Comparison of ENCODE assay signal across 9 mouse cellular contexts in genomic region chr3:69859858-69860588, GRCm38 (mm10). TPM values are rescaled to one million over a fixed set of nuclear protein-coding genes. Genes with fewer than 3 reads are reported as not detected.
DNase-seq lines count a peak whose midpoint lies in the region; ATAC-seq and TF ChIP-seq lines count a peak whose summit lies in the region.
"Had no signal": no experiment of that assay in that cellular context is flagged by ENCODE, and none has a peak within 500 bp of the region (broad histone marks: within the 10 kb centered on the region; RNA-seq: fewer than 3 reads in every experiment).

TSS of gene Sptssb (minus strand) at chr3:69859940.

- H3K27ac ChIP-seq in ES-E14 (ENCODE audit: insufficient read depth, low read depth, low read length, poor library complexity, severe bottlenecking): no peak within 1 kb of the TSS
- H3K27ac ChIP-seq in forebrain, embryonic 15.5 days (replicated peaks): no peak within 1 kb of the TSS
- no peak within 1 kb of the TSS for H3K27ac ChIP-seq in kidney, postnatal 0 days
- H3K27ac ChIP-seq in liver, embryonic 15.5 days (replicated peaks): no peak within 1 kb of the TSS
- peak within 1 kb of the TSS; percentile 49 for H3K27ac ChIP-seq in neural tube, embryonic 15.5 days (replicated peaks)

- H3K4me1 ChIP-seq in ES-E14 (ENCODE audit: control insufficient read depth in 2 of 2, insufficient read depth in 2 of 2, low read length in 2 of 2, poor library complexity in 1 of 2): 0 out of 4 replicates have a peak, but pooled peaks cover 0 to 3% of the 10 kb centered on the region in 2 experiments
- H3K4me1 ChIP-seq in forebrain, embryonic 15.5 days: peaks cover 12% of the 10 kb centered on the region
- H3K4me1 ChIP-seq in kidney, postnatal 0 days (replicated peaks; ENCODE audit: insufficient read depth, low read length): no peaks in the 10 kb centered on the region
- H3K4me1 ChIP-seq in liver, embryonic 15.5 days (replicated peaks): no peaks in the 10 kb centered on the region
- peaks cover 17% of the 10 kb centered on the region for H3K4me1 ChIP-seq in neural tube, embryonic 15.5 days

- DNase-seq in ES-E14 (ENCODE audit: low read depth, low spot score): peak; percentile 19
- peak; percentile 72 for DNase-seq in cerebellum, adult 11 months
- peak; percentile 77 for DNase-seq in kidney, postnatal 0 days (ENCODE audit: low spot score)
- no peak for DNase-seq in thymus, postnatal 36 days
- DNase-seq in ovary, postnatal 10 days (ENCODE audit: low spot score): no peak

- H3K4me3 ChIP-seq in ES-E14 (ENCODE audit: insufficient read depth in 1 of 2, low read depth in 1 of 2, low read length in 2 of 2, poor library complexity in 1 of 2, severe bottlenecking in 1 of 2): peak within 1 kb of the TSS; percentile 35 to 68
- H3K4me3 ChIP-seq in forebrain, embryonic 15.5 days: peak within 1 kb of the TSS; percentile 46
- peak within 1 kb of the TSS; percentile 37 for H3K4me3 ChIP-seq in kidney, postnatal 0 days (replicated peaks; ENCODE audit: low read depth, low read length)
- H3K4me3 ChIP-seq in liver, embryonic 15.5 days (replicated peaks): peak within 1 kb of the TSS; percentile 35
- peak within 1 kb of the TSS; percentile 51 for H3K4me3 ChIP-seq in neural tube, embryonic 15.5 days (replicated peaks)

- H3K4me2 ChIP-seq in forebrain, embryonic 15.5 days (replicated peaks): peak within 1 kb of the TSS; percentile 97
- H3K4me2 ChIP-seq in kidney, postnatal 0 days (ENCODE audit: low read length): peak within 1 kb of the TSS; percentile 69
- H3K4me2 ChIP-seq in liver, embryonic 15.5 days: peak within 1 kb of the TSS; percentile 62
- H3K4me2 ChIP-seq in neural tube, embryonic 15.5 days: peak within 1 kb of the TSS; percentile 92

- H3K27me3 ChIP-seq in forebrain, embryonic 15.5 days: no peaks in the 10 kb centered on the region; the same call in 1 of the 2 replicates
- H3K27me3 ChIP-seq in kidney, postnatal 0 days (ENCODE audit: insufficient read depth, low read length): no peaks in the 10 kb centered on the region
- peaks cover 21% of the 10 kb centered on the region for H3K27me3 ChIP-seq in liver, embryonic 15.5 days
- peaks cover 6% of the 10 kb centered on the region; the same call in 1 of the 2 replicates for H3K27me3 ChIP-seq in neural tube, embryonic 15.5 days (replicated peaks)

- WGBS in forebrain, embryonic 15.5 days: 1% methylated on average over 24 of the region's 24 CpGs
- WGBS in kidney, postnatal 0 days: 1% methylated on average over 24 of the region's 24 CpGs
- under 1% methylated on average over 24 of the region's 24 CpGs for WGBS in liver, embryonic 15.5 days (ENCODE audit: insufficient replicate concordance)
- 2% methylated on average over 24 of the region's 24 CpGs for WGBS in neural tube, embryonic 15.5 days

- in situ Hi-C loops in ES-E14 (cut with MboI; ENCODE audit: low sequenced_read_pairs in 2 of 2, unreplicated experiment in 2 of 2): no loop called here

- peak; percentile 64 for ATAC-seq in forebrain, embryonic 15.5 days (replicated peaks)
- peak; percentile 63 for ATAC-seq in kidney, postnatal 0 days (replicated peaks; ENCODE audit: low FRiP score, low read depth)
- peak; percentile 70 for ATAC-seq in liver, embryonic 15.5 days (ENCODE audit: insufficient read depth)
- ATAC-seq in neural tube, embryonic 15.5 days (ENCODE audit: low FRiP score): peak; percentile 76

- 0 out of 2 replicates have a peak, but pooled peaks have one; percentile 4 for TF ChIP-seq CTCF in kidney, postnatal 0 days (IDR thresholded peaks at IDR 0.05; ENCODE audit: low read depth)

- no peak within 1 kb of the TSS for H3K9ac ChIP-seq in ES-E14 (ENCODE audit: insufficient read depth, low read depth, low read length, poor library complexity, severe bottlenecking)
- peak within 1 kb of the TSS; percentile 38 for H3K9ac ChIP-seq in forebrain, embryonic 15.5 days (replicated peaks)
- H3K9ac ChIP-seq in kidney, postnatal 0 days (ENCODE audit: low read depth, low read length): 0 out of 2 replicates have a peak within 1 kb of the TSS, but pooled peaks have one; percentile 27
- H3K9ac ChIP-seq in liver, embryonic 15.5 days: no peak within 1 kb of the TSS
- peak within 1 kb of the TSS; percentile 43 for H3K9ac ChIP-seq in neural tube, embryonic 15.5 days (replicated peaks)

- no peaks in the 10 kb centered on the region for H3K36me3 ChIP-seq in ES-E14 (ENCODE audit: control insufficient read depth, insufficient read depth, low read length, poor library complexity, severe bottlenecking)
- H3K36me3 ChIP-seq in forebrain, embryonic 15.5 days: no peaks in the 10 kb centered on the region
- no peaks in the 10 kb centered on the region for H3K36me3 ChIP-seq in kidney, postnatal 0 days (ENCODE audit: insufficient read depth, low read length)
- no peaks in the 10 kb centered on the region for H3K36me3 ChIP-seq in liver, embryonic 15.5 days (replicated peaks)
- no peaks in the 10 kb centered on the region for H3K36me3 ChIP-seq in neural tube, embryonic 15.5 days

- H3K9me3 ChIP-seq in ES-E14 (ENCODE audit: control insufficient read depth, insufficient read depth, low read depth, low read length): no peaks in the 10 kb centered on the region
- H3K9me3 ChIP-seq in forebrain, embryonic 15.5 days: no peaks in the 10 kb centered on the region
- no peaks in the 10 kb centered on the region for H3K9me3 ChIP-seq in kidney, postnatal 0 days (replicated peaks; ENCODE audit: low read length)
- H3K9me3 ChIP-seq in liver, embryonic 15.5 days (replicated peaks): no peaks in the 10 kb centered on the region
- no peaks in the 10 kb centered on the region for H3K9me3 ChIP-seq in neural tube, embryonic 15.5 days (replicated peaks)

TF ChIP-seq in ES-E14, 5 proteins besides CTCF, POLR2A, EP300 and RAD21:
- no peak for TF ChIP-seq CHD2 (IDR thresholded peaks at IDR 0.05; ENCODE audit: low read depth, low read length)
- TF ChIP-seq ZNF384 (IDR thresholded peaks at IDR 0.05; ENCODE audit: low read depth, low read length): no peak
- no peak for TF ChIP-seq ZC3H11A (IDR thresholded peaks at IDR 0.05; ENCODE audit: borderline replicate concordance, low read depth, low read length)
- TF ChIP-seq MAFK (IDR thresholded peaks at IDR 0.05; ENCODE audit: insufficient read depth, low read depth, low read length): no peak
- no peak for TF ChIP-seq HCFC1 (IDR thresholded peaks at IDR 0.05; ENCODE audit: borderline replicate concordance, insufficient read depth, low read length)
TF ChIP-seq in ES-E14: peak in this region for 0.

RNA-seq across cellular contexts. Expression of gene Sptssb, which starts in this region (rescaled TPM):
- total RNA-seq in ES-E14 (2012; rRNA removed): not detected in 2 replicates
- polyA plus RNA-seq in forebrain, embryonic 15.5 days (2015; fragmentation: Nextera tagmentation; extraction: Ambion mirVana): 0.13 and 0.29 TPM in 2 replicates
- 14.5 and 23.0 TPM in 2 replicates for polyA plus RNA-seq in kidney, postnatal 0 days (2015; fragmentation: Nextera tagmentation; extraction: Ambion mirVana)
- 0.06 and 0.21 TPM in 2 replicates for polyA plus RNA-seq in liver, embryonic 15.5 days (2015; fragmentation: Nextera tagmentation; extraction: Ambion mirVana)
- polyA plus RNA-seq in neural tube, embryonic 15.5 days (2015; fragmentation: Nextera tagmentation; extraction: Ambion mirVana): 1.8 and 12.7 TPM in 2 replicates
- total RNA-seq: neutrophil, adult 5-6 weeks had no signal

Comparison
In these comparisons a context has a peak if more than half of its experiments do, and no peak if none do; other contexts are left out.
1. Peak in DNase-seq and H3K4me3 ChIP-seq in ES-E14; RNA of the gene not detected or under 1 TPM.
2. Peak in ATAC-seq, H3K4me3 ChIP-seq, H3K9ac ChIP-seq and H3K4me2 ChIP-seq in forebrain, embryonic 15.5 days; RNA of the gene not detected or under 1 TPM.
3. Peak in ATAC-seq, H3K4me3 ChIP-seq and H3K4me2 ChIP-seq in liver, embryonic 15.5 days; RNA of the gene not detected or under 1 TPM.
4. DNase-seq: peak in cerebellum, adult 11 months (single experiment) and kidney, postnatal 0 days (single experiment); none in thymus, postnatal 36 days (0 of 2) and ovary, postnatal 10 days (single experiment).
5. H3K9ac ChIP-seq: peak in kidney, postnatal 0 days (single experiment) and neural tube, embryonic 15.5 days (single experiment); none in ES-E14 (single experiment) and liver, embryonic 15.5 days (single experiment).
6. Peak in every context shown above with its lines, with median percentiles within 50 percentile points of each other: H3K4me3 ChIP-seq, ATAC-seq and H3K4me2 ChIP-seq.